Mouse (Mus musculus): Measurements from ENCODE around the gene Gm21977. TPM values are rescaled to one million over a fixed set of nuclear protein-coding genes. Genes with fewer than 3 reads are reported as not detected.

The Gm21977 gene
- not detected in 2 replicates for polyA plus RNA-seq (2021; fragmentation: Nextera tagmentation)
- long read RNA-seq, experiment 1: 0 reads
- long read RNA-seq, experiment 2: 0 reads

GRCm38 (mm10) chr14:42853377-42853776 is at the start of gene Gm21977:
TSS of gene Gm21977 (minus strand) at chr14:42853477.

Other genes with a start within 250 kb of the Gm21977 start
- not detected in 2 replicates for gene Gm3633, start 211.6 kb downstream of the Gm21977 start, polyA plus RNA-seq (2021; fragmentation: Nextera tagmentation)
- gene Gm10378, start 197.5 kb downstream of the Gm21977 start, polyA plus RNA-seq (2021; fragmentation: Nextera tagmentation): not detected in 2 replicates
- not detected in 2 replicates for gene Gm3015, start 84.7 kb downstream of the Gm21977 start, polyA plus RNA-seq (2021; fragmentation: Nextera tagmentation)
- gene Gm10377, start 55.5 kb downstream of the Gm21977 start, polyA plus RNA-seq (2021; fragmentation: Nextera tagmentation): not detected in 2 replicates
- gene Gm8082, start 140.1 kb upstream of the Gm21977 start, polyA plus RNA-seq (2021; fragmentation: Nextera tagmentation): not detected in 2 replicates
- gene Gm10376, start 162.2 kb upstream of the Gm21977 start, polyA plus RNA-seq (2021; fragmentation: Nextera tagmentation): not detected in 2 replicates
- not detected in 2 replicates for gene Gm8094, start 223.2 kb upstream of the Gm21977 start, polyA plus RNA-seq (2021; fragmentation: Nextera tagmentation)
- 0.16 TPM in 1 of 2 replicates, not detected in the other for gene Gm8104, start 247.1 kb upstream of the Gm21977 start, polyA plus RNA-seq (2021; fragmentation: Nextera tagmentation)

Measured in layer of hippocampus, adult 6 months (tissue).